Mouse (Mus musculus) left cerebral cortex, postnatal 10 days (tissue): ENCODE data around the gene Map2. TPM values are rescaled to one million over a fixed set of nuclear protein-coding genes. Genes with fewer than 3 reads are reported as not detected.
A peak's percentile ranks its signal among the peaks of the same experiment; 100 is the strongest.

Experiments
- DNase-seq, 2 experiments: peaks; one replicate each; pipeline ENCODE4 v3.0.0; 2021 to 2022; ENCODE audit warnings: low spot score in 2 of 2, mixed read lengths in 1 of 2; ENCODE audit errors: extremely low spot score in 1 of 2
- intact Hi-C: fragments of 180-260 bp; cut with DNase I; formaldehyde crosslinking; loops from one replicate; pipeline ENCODE4 v1.15.1; 2025
- total RNA-seq, 2 experiments: library from RNA; stranded (reverse); gene quantifications; 2 replicates each; pipeline ENCODE4 v1.2.3; 2021

Gene Map2
- total RNA-seq, 2 experiments from 2014 or later: 1,154 to 1,199 TPM

GRCm38 (mm10) chr1:66279222-66280009, 104.3 kb downstream of the Map2 start:
- DNase-seq: no peak
- intact Hi-C loops: no loop called here

- intact Hi-C loops: no loop called here
- no peak for DNase-seq
Observed at GRCm38 (mm10) chr1:66280152-66280551, 105.1 kb downstream of the Map2 start.

- DNase-seq: no peak
- intact Hi-C loops: no loop called here
Observed at GRCm38 (mm10) chr1:66282447-66282846, 107.4 kb downstream of the Map2 start.

GRCm38 (mm10) chr1:66288987-66289386, 113.9 kb downstream of the Map2 start:
- DNase-seq: no peak
- intact Hi-C loops: no loop called here

GRCm38 (mm10) chr1:66292121-66292881, 117.2 kb downstream of the Map2 start:
- intact Hi-C loops: no loop called here

GRCm38 (mm10) chr1:66299376-66299775, 124.3 kb downstream of the Map2 start:
- intact Hi-C loops: no loop called here
- DNase-seq: no peak

More at GRCm38 (mm10) chr1:66292121-66292881, 117.2 kb downstream of the Map2 start:
- DNase-seq: no peak

GRCm38 (mm10) chr1:66320378-66321135, 145.5 kb downstream of the Map2 start:
- intact Hi-C loops: loop anchor here (5.0 kb wide), 1 partner anchor 123 kb away; no protein-coding TSS in a partner anchor

GRCm38 (mm10) chr1:66321136-66321502, 146.0 kb downstream of the Map2 start:
- intact Hi-C loops: loop anchor here (5.0 kb wide), 1 partner anchor 124 kb away; no protein-coding TSS in a partner anchor
- no peak for DNase-seq

More at GRCm38 (mm10) chr1:66320378-66321135, 145.5 kb downstream of the Map2 start:
- DNase-seq: peak; percentile 26 to 35

- intact Hi-C loops: loop anchor here (2.0 to 5.0 kb wide), 2 partner anchors 124 to 145 kb away; no protein-coding TSS in a partner anchor
- DNase-seq: peak; percentile 61 to 78
Observed at GRCm38 (mm10) chr1:66321631-66322142, 146.6 kb downstream of the Map2 start.

GRCm38 (mm10) chr1:66323461-66323860, 148.4 kb downstream of the Map2 start:
- peak; percentile 30 to 57 for DNase-seq
- intact Hi-C loops: loop anchor here (2.0 to 5.0 kb wide), 2 partner anchors 126 to 147 kb away; no protein-coding TSS in a partner anchor

- intact Hi-C loops: loop anchor here (5.0 kb wide), 2 partner anchors 62 to 128 kb away; no protein-coding TSS in a partner anchor
- DNase-seq: peak in 1 of 2 experiments; percentile 22
Observed at GRCm38 (mm10) chr1:66324951-66325350, 149.9 kb downstream of the Map2 start.

- intact Hi-C loops: loop anchor here (5.0 kb wide), 1 partner anchor 58 kb away; no protein-coding TSS in a partner anchor
- no peak for DNase-seq
Observed at GRCm38 (mm10) chr1:66328996-66329395, 153.9 kb downstream of the Map2 start.

- no peak for DNase-seq
- intact Hi-C loops: loop anchor here (5.0 kb wide), 1 partner anchor 58 kb away; no protein-coding TSS in a partner anchor
Observed at GRCm38 (mm10) chr1:66329534-66329933, 154.5 kb downstream of the Map2 start.

- intact Hi-C loops: no loop called here
- DNase-seq: no peak
Observed at GRCm38 (mm10) chr1:66335724-66336284, 160.7 kb downstream of the Map2 start.

GRCm38 (mm10) chr1:66339213-66339612, 164.1 kb downstream of the Map2 start:
- DNase-seq: no peak
- intact Hi-C loops: no loop called here

GRCm38 (mm10) chr1:66348404-66349165, 173.5 kb downstream of the Map2 start:
- no peak for DNase-seq
- intact Hi-C loops: no loop called here

GRCm38 (mm10) chr1:66349166-66349835, 174.2 kb downstream of the Map2 start:
- intact Hi-C loops: no loop called here
- DNase-seq: no peak
